Mouse (Mus musculus) cerebellum, adult 9-11 months (tissue): ENCODE data around the gene Vmn2r20.
"Not testable (repeated sequence)": the region's sequence is repeated elsewhere in the genome, so short reads cannot be mapped to it uniquely, and the experiment has no call there.

ENCODE experiments used
- DNase-seq: peaks from one replicate; pipeline ENCODE4 v3.0.0; 2022

Vmn2r20 gene

DNA sequence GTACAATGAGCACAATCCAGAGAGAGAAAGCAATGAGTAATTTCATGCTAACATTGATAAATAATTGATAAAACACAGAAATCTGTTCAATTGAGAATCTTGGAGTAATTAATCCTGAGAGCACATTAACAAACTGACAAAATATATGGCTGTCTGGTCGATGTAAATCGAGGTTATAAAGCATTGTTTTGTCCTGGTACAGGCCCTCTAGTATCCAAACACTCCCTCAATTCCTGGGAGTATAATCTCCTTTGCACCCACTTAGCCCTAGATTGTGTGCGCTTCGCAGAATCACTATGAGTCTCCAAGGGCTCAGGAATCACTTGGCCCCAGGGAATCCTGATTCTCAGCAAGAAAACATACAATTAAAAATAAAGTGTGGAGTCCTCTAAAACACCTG lies at the start of gene Vmn2r20:
Vmn2r20 (minus strand) TSS at position 101 of the 400 bp plus-strand sequence.
- not testable (repeated sequence) for DNase-seq

DNA sequence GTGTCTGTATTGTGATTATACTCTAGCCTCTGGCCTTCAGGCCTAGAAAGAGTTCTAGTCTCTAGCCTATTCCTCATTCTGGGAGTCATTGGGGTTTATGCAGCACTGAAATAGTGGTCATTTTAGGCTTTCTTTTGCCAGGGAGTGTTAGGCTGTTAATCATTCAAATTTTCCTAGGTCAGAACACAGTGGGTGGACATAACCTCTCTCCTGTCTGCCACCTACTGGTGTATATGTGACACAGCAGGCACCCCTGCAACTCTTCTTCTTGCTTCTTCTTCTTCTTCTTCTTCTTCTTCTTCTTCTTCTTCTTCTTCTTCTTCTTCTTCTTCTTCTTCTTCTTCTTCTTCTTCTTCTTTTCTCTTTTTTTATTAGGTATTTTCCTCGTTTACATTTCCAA lies 6.5 kb upstream of the Vmn2r20 start:
- not testable (repeated sequence) for DNase-seq

DNA sequence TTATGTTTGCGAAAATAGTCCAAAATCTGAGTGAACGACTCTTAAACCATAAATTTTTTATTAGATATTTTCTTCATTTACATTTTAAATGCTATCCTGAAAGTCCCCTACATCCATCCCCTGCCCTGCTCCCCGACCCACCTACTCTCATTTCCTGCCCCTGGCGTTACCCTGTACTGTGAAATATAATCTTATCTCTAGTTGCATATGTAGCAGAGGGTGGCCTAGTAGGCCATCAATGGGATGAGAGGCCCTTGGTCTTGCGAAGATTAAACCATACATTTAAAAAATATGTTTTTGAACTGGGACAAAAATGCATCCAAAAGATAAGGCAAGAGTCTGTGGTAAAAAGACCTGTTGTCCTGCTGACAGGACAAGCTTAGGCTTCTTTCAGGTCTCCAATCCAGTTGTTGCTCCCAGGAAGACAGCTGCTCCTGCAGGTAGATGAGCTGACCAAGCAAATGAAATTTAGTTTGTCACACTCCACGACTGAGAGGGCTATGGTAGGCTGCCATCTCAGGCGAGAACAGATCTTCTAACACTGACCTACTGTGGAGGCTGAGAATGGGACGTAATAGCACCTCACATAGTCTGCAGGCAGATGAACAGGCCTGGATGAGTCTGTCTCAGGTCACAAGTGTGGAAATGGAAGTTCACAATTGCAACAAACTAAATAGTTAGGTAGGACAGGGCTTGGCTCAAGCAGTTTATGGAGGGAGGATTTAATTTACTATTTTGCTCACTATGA lies 10.8 kb downstream of the Vmn2r20 start:
- not testable (repeated sequence) for DNase-seq

DNA sequence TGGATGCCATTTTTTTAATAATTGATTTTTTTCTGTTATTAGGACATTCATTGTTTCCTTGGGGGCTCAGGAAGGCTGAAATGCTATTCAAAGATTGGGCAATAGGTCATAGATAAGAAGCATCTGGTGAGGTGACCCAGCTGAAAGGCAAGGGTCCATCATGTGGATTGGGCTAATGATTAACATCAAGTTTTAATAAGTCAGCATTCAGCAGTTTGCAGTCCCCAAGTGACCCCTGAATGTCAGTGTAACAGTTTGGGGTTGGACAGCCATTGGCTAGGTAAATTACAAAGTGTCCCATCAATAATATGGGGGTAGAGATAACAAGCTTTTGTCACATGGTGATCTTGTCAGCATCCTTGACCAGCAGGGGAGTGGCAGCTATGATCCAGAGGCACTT lies 29.1 kb downstream of the Vmn2r20 start:
- DNase-seq, result not testable (repeated sequence)

DNA sequence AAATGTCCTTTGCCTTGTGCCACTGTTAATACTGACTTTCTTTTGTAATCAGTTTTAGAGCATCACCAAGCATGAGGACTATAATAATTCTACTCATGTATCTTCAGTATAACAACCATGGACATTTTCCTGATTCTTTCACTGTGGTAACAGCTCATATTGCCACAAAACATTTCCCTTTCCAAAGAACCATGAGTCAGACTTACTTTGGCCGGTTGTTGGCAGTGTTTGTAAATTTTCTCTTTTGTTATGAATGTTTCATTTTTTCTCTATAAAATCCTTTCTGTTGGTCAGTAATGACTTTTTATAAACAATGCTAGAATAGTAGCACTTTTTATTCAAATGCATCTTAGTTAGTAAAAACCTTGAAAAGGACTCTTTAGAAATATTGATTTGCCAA lies 71.8 kb downstream of the Vmn2r20 start:
- no peak for DNase-seq

DNA sequence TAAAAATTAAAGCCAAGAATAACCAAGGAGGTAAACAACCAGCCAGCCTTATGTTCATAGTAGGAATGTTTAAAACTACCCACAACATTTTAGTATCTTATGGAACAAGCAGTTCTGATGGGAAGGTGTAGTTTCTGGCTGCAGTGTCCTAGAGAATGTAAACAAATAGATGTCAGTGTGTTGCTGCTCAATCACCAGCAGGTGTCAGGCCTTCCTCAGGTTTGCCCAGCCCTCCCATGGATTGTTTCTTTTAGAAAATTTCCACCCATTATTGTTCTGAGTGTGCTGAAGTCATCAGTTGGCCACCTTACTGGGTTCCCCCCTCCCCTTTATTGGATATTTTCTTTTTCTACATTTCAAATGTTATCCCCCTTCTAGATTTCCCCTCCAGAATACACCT lies 77.8 kb downstream of the Vmn2r20 start:
- DNase-seq, result no peak

DNA sequence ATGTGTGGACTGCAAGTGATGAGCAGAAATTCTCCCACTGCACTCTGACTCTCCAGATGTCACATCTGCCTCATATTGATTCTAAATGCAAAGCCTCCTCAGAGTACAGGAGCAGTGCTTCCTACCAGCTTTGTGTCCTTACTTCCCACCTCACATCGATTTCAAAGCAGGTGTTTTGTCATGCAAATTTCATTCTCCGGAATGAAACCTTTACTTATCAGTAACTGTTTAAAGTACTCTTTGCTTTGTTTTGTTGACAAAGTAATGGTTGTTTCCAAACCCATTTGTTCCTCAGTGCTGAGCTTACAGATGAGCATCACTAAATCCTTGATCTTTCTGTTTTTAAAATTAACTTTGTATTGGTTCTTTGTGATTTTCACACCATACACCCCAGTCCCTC lies 85.4 kb downstream of the Vmn2r20 start:
- DNase-seq, result no peak
